Mouse (Mus musculus): ENCODE measurements at regions not wholly inside any gene's neighbourhood (a gene's known extent, or its start where the extent isn't known, plus 50 kb on each side); places are given as distances from the start of the nearest gene placed in this dataset.
A peak's percentile ranks its signal among the peaks of the same experiment; 100 is the strongest.
"Not testable (repeated sequence)": the region's sequence is repeated elsewhere in the genome, so short reads cannot be mapped to it uniquely, and the experiment has no call there.

DNA sequence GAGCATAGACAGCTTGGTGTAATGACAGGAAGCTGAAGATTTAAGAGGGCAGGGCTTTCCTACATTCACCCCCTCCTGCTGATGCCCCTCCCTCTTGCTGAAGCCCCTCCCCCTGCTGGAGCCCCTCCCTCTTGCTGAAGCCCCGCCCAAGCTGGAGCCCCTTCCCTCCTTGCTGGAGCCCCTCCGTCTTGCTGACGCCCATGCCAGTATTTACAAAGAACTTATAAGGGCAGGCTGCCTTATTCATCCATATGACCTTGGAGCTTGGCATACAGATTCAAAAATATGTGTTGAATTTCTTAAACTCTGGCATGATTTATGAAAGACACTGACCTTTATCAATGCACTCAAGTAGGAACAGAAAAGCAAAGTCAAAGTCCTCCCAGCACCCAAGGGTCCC, 178.5 kb upstream of the Six2 start:
- no peak for DNase-seq
- TF ChIP-seq POLR2A (IDR thresholded peaks at IDR 0.05; ENCODE audit: borderline replicate concordance, insufficient read depth, low read length) = no peak
- no peak for TF ChIP-seq CTCF (IDR thresholded peaks at IDR 0.05; ENCODE audit: borderline replicate concordance, insufficient read depth, low read depth, low read length)
- Histone ChIP-seq H3K27me3 (ENCODE audit: control insufficient read depth, insufficient read depth, low read length) (no peaks in the 10 kb centered on the region), H3K4me3 (replicated peaks; ENCODE audit: insufficient read depth, low read depth, low read length) (no peak overlapping the region), H3K27ac (ENCODE audit: insufficient read depth, low read length) (no peak overlapping the region), H3K4me1 (ENCODE audit: control insufficient read depth, insufficient read depth, low read length) (no peaks in the 10 kb centered on the region)
- 74% methylated on average over 3 of the region's 3 CpGs for WGBS

DNA sequence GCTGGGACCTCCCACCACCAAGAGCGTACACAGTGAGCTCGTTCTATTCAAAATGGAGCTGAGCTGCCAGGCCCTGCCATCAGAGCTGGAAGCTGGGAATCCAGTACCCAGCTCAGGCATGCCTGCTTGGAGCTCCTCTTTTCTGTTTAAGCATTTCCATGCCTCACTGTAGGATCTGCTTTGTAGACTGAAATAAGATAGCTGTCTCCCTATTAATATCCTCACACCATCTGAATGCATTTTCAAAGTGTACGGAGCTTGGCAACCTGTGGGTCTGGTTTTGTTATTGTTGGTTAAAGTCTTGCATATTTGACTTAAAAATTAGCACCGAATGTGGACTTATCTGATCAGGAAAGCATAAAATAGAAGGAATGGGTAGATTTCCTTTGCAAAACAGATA, 177.9 kb upstream of the Six2 start:
- H3K27ac ChIP-seq (ENCODE audit: insufficient read depth, low read length) = no peak overlapping the region
- H3K4me3 ChIP-seq (replicated peaks; ENCODE audit: insufficient read depth, low read depth, low read length) = no peak overlapping the region
- H3K4me1 ChIP-seq (ENCODE audit: control insufficient read depth, insufficient read depth, low read length) = no peaks in the 10 kb centered on the region
- no peak for DNase-seq
- TF ChIP-seq POLR2A (IDR thresholded peaks at IDR 0.05; ENCODE audit: borderline replicate concordance, insufficient read depth, low read length) (no peak), CTCF (IDR thresholded peaks at IDR 0.05; ENCODE audit: borderline replicate concordance, insufficient read depth, low read depth, low read length) (no peak)
- 90% methylated on average over 4 of the region's 4 CpGs for WGBS
- no peaks in the 10 kb centered on the region for H3K27me3 ChIP-seq (ENCODE audit: control insufficient read depth, insufficient read depth, low read length)

DNA sequence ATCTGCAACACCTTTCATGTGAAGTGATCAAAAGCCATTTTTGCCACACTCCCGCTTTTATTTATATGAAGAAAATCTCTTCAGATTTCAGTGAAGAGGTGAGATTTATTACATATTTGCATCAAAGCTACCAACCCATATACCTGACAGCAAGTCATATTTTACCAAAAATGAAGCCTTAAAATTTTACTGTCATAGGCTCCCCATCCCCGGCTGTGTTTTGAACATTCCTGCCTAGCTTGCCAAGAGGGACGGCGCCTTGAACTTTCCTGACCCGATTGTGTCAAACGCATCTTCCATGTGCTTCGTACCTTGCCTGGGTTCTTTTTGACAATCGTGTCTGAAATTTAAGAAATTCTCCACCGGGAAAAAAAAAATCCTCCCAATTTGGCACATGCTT, 173.3 kb upstream of the Six2 start:
- Histone ChIP-seq H3K4me3 (replicated peaks; ENCODE audit: insufficient read depth, low read depth, low read length) (no peak overlapping the region), H3K4me1 (ENCODE audit: control insufficient read depth, insufficient read depth, low read length) (no peaks in the 10 kb centered on the region), H3K27me3 (ENCODE audit: control insufficient read depth, insufficient read depth, low read length) (no peaks in the 10 kb centered on the region), H3K27ac (ENCODE audit: insufficient read depth, low read length) (no peak overlapping the region)
- WGBS = 75% methylated on average over 9 of the region's 9 CpGs
- DNase-seq = no peak
- TF ChIP-seq POLR2A (IDR thresholded peaks at IDR 0.05; ENCODE audit: borderline replicate concordance, insufficient read depth, low read length) = no peak
- TF ChIP-seq CTCF (IDR thresholded peaks at IDR 0.05; ENCODE audit: borderline replicate concordance, insufficient read depth, low read depth, low read length) = no peak

DNA sequence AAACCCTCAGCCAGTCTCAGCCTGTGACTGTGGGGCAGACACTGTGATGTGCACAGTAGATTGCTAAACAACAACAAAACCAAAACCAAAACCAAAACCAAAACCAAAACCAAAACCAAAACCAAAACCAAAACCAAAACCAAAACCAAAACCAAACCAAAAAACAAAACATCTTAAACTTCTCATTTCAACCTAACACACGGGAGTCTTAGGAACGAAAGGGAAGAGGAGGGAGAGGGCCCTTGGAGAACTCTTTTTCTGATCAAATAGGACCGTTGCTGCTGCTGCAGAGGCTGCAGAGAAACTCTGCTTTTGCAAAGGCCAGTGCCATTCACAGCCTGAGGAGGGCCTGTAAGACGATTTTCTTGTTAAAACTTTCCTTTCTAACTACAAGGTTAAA, 172.7 kb upstream of the Six2 start:
- Histone ChIP-seq H3K4me3 (replicated peaks; ENCODE audit: insufficient read depth, low read depth, low read length) (no peak overlapping the region), H3K27ac (ENCODE audit: insufficient read depth, low read length) (no peak overlapping the region), H3K4me1 (ENCODE audit: control insufficient read depth, insufficient read depth, low read length) (no peaks in the 10 kb centered on the region), H3K27me3 (ENCODE audit: control insufficient read depth, insufficient read depth, low read length) (no peaks in the 10 kb centered on the region)
- 80% methylated on average over 4 of the region's 4 CpGs for WGBS
- TF ChIP-seq POLR2A (IDR thresholded peaks at IDR 0.05; ENCODE audit: borderline replicate concordance, insufficient read depth, low read length) = no peak
- TF ChIP-seq CTCF (IDR thresholded peaks at IDR 0.05; ENCODE audit: borderline replicate concordance, insufficient read depth, low read depth, low read length) = no peak
- no peak for DNase-seq

DNA sequence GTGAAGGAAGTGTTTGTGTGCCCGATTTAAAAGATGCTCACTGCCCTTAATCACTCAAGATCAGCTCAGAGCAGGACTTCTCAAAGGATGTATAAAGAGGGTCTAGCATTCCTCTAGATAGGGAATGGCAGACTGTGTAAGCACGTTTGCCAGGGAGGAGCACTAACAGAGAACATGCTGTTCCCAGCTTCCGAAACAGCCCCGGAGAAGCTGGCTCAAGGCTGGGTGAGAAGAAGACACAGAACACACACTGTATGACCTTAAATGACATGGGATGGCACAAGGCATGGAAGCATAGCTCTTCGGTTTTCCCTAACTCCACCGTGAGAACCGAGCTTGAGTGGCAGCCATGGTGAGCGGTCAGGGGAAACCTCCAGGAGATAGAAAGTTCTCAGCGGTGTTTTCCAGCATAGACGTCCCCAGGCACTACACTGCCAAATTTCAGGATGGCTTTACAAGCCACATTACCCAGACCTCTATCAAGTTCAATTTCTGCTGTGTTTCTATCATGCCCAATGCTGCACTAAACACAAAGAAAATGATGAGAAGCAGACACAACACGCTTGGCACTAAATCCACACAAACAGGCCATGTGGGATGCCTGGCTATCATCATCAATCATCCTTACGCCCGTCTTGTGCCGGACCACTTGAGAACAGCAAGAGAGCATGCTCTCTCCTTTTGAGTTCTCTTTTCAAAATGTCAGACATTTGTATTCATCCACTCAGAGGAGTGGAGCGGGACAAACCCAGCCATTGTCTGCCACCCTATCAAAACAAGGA, 172.0 kb upstream of the Six2 start:
- TF ChIP-seq POLR2A (IDR thresholded peaks at IDR 0.05; ENCODE audit: borderline replicate concordance, insufficient read depth, low read length) (no peak), CTCF (IDR thresholded peaks at IDR 0.05; ENCODE audit: borderline replicate concordance, insufficient read depth, low read depth, low read length) (no peak)
- no peak for DNase-seq
- 78% methylated on average over 15 of the region's 15 CpGs for WGBS
- Histone ChIP-seq H3K4me1 (ENCODE audit: control insufficient read depth, insufficient read depth, low read length) (no peaks in the 10 kb centered on the region), H3K27me3 (ENCODE audit: control insufficient read depth, insufficient read depth, low read length) (no peaks in the 10 kb centered on the region), H3K4me3 (replicated peaks; ENCODE audit: insufficient read depth, low read depth, low read length) (no peak overlapping the region), H3K27ac (ENCODE audit: insufficient read depth, low read length) (no peak overlapping the region)

DNA sequence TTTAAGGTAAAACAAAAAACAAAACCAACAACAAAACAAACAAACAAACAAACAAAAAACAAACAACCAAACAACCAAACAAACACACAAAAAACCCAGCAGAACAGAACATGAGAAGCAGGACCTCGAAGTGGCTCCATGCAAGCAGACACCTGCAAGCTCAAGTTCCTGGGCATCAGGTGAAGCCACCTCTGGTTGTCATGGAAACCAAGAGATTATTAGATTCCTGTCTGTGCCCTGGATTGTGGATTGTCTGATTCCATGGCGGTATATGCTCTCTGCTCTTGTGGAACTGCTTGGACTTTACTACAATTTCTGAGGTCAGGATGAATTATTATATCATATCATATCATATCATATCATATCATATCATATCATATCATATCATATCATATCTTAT, 170.4 kb upstream of the Six2 start:
- Histone ChIP-seq H3K27me3 (ENCODE audit: control insufficient read depth, insufficient read depth, low read length) (no peaks in the 10 kb centered on the region), H3K27ac (ENCODE audit: insufficient read depth, low read length) (no peak overlapping the region), H3K4me1 (ENCODE audit: control insufficient read depth, insufficient read depth, low read length) (no peaks in the 10 kb centered on the region), H3K4me3 (replicated peaks; ENCODE audit: insufficient read depth, low read depth, low read length) (no peak overlapping the region)
- no peak for TF ChIP-seq CTCF (IDR thresholded peaks at IDR 0.05; ENCODE audit: borderline replicate concordance, insufficient read depth, low read depth, low read length)
- WGBS = 90% methylated on average over 2 of the region's 2 CpGs
- no peak for DNase-seq

DNA sequence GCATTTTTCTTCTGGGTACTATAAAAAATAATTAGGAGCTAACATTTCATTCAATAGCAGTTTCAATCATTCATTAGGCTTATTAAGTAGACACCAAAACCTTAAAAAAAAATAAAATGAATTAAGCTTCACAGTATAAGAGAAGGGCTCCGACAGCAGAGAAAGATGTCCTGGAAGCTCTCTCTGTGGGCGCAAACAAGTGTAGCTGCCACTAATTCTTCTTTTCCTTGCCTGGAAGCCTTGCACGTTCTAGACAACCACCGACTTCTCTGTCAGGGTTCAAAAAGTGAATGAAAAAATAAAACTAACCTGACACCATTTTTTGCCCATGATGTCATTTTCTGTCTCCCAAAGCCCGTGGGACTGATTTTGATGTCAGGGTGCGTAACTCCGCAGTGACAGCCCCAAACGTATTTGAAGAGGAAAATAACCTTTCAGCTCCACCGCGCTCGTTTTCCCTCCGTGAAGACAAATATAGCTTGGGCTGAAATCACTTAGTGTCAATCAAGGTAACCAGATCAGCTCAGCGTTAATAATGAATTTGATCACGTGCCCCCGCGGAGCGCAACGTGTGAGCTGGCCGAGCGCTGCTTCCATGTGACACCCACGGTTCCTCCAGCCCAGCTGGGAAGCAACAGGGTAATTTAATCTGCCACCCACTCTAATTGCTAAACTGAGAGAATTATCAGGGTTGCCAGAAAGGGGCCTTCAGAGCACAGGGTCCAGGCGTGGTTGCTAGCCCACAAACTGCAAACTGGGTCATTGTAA, 169.8 kb upstream of the Six2 start:
- TF ChIP-seq CTCF (IDR thresholded peaks at IDR 0.05; ENCODE audit: borderline replicate concordance, insufficient read depth, low read depth, low read length) = no peak
- no peak for TF ChIP-seq POLR2A (IDR thresholded peaks at IDR 0.05; ENCODE audit: borderline replicate concordance, insufficient read depth, low read length)
- Histone ChIP-seq H3K4me3 (replicated peaks; ENCODE audit: insufficient read depth, low read depth, low read length) (no peak overlapping the region), H3K27ac (ENCODE audit: insufficient read depth, low read length) (no peak overlapping the region), H3K27me3 (ENCODE audit: control insufficient read depth, insufficient read depth, low read length) (no peaks in the 10 kb centered on the region), H3K4me1 (ENCODE audit: control insufficient read depth, insufficient read depth, low read length) (no peaks in the 10 kb centered on the region)
- 14% methylated on average over 22 of the region's 22 CpGs for WGBS
- DNase-seq = peak in 1 of 2 experiments; percentile 8

DNA sequence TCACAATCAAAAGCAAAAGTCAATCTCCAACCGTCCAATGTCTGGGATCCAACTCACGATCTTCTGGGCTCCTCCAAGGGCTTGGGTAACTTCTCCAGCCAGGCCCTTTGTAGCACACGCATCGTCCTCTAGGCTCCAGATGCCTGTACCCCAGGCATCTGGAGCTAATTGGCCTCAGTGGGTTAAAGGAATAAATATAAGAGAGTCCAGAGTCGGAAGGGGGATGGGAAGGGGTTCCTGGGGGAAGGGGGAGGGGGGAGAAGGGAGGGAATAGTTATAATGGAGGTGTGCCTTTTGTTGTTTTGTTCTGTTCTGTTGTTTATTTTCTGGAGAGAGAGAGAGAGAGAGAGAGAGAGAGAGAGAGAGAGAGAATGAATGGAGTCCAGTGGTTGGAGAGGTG, 168.8 kb upstream of the Six2 start:
- DNase-seq; H3K27ac ChIP-seq (ENCODE audit: insufficient read depth, low read length); H3K4me3 ChIP-seq (replicated peaks; ENCODE audit: insufficient read depth, low read depth, low read length); H3K4me1 ChIP-seq (ENCODE audit: control insufficient read depth, insufficient read depth, low read length); H3K27me3 ChIP-seq (ENCODE audit: control insufficient read depth, insufficient read depth, low read length): not testable (repeated sequence)
- 44% methylated on average over 4 of the region's 5 CpGs for WGBS

All from cerebellum, adult 2 months (tissue).